Mouse (Mus musculus) adrenal gland, adult (tissue): ENCODE results near the gene Usp8.

Experiments
- DNase-seq, 2 experiments: peaks; one replicate each; pipeline ENCODE4 v3.0.0; 2022 to 2023; ENCODE audit warnings: low spot score in 1 of 2; ENCODE audit not compliant: inconsistent age in 2 of 2

Gene Usp8

GRCm38 (mm10) chr2:126735339-126736073 is 28.4 kb downstream of the Usp8 start:
- no peak for DNase-seq

DNA sequence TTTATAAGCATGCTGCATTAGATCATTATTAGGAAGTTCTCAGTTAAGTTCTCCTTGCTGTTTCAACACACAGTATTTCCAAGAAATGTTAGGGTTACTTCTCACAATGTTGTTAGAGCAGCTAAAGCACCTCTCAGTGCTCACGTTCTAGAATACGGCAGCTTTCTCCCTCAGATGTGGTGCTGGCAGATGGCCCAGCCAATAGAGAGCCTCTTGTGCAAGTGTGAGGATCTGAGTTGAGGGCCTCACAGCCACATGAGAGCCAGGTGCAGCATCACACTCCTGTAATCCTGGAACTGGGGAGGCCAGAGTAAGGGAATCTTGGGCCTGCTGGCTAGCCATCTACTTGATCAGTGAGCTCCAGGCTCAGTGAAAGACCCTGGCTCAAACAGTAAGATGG is 33.2 kb downstream of the Usp8 start:
- DNase-seq: no peak

GRCm38 (mm10) chr2:126743389-126743788 is 36.3 kb downstream of the Usp8 start:
- no peak for DNase-seq

DNA sequence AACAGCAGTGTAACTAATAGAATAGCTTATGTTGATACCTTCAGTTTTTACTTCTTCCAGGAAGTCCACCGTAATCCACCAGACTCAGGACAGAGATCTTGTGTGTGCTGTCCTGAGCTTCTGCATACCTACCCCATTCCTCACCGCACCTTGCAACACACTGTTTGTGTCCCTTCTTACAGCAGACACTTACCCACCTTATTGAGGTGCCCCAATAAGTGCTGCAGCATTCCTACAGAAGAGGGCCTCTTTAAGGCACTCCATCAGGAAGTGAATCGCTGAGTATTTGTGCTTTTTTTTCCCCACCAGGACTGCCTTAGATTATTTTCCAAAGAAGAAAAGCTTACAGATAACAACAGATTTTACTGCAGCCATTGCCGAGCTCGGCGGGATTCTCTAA is 48.5 kb downstream of the Usp8 start:
- no peak for DNase-seq

- no peak for DNase-seq
Observed at GRCm38 (mm10) chr2:126759351-126759750, 52.2 kb downstream of the Usp8 start.

GRCm38 (mm10) chr2:126765867-126766582 is 58.9 kb downstream of the Usp8 start:
- no peak for DNase-seq

GRCm38 (mm10) chr2:126767599-126767998 is 60.5 kb downstream of the Usp8 start:
- no peak for DNase-seq

DNA sequence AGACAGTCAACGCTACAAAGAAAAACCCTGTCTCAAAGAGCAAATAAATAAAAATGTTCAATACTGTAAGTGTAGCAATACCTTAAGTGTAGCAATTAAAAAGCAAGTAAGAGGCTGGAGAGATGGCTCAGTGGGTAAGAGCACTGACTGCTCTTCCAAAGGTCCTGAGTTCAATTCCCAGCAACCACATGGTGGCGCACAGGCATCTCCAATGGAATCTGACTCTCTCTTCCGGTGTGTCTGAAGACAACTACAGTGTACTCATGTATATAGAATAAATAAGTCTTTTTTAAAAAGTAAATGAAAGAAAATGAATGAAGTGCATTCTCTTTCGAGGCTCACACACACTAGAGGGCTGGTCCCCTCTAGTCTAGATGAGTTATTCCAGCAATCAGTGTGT is 61.1 kb downstream of the Usp8 start:
- no peak for DNase-seq

- peak; percentile 19 to 38 for DNase-seq
Observed at GRCm38 (mm10) chr2:126769431-126770181, 62.5 kb downstream of the Usp8 start.

GRCm38 (mm10) chr2:126772217-126772616 is 65.1 kb downstream of the Usp8 start:
- no peak for DNase-seq

DNA sequence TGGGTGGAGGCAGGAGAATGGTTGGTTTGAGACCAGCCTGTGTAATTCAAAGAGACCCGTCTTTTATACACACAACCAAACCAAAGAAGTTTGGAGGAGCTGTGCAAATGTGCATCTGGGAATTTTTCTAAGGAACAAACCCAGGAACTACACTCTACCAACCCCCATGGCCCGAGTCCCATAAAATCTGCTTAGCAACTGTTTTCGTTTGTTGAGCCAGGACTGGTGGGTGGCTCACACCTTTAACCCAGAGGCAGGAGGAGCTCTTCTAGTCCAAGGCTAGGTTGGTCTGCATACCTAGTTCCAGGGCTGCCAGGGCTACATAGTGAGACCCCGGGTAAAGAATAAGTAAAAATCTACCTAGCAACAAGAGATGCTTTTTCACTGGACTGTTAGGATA is 68.8 kb downstream of the Usp8 start:
- DNase-seq: no peak

GRCm38 (mm10) chr2:126776416-126776815 is 69.3 kb downstream of the Usp8 start:
- DNase-seq: no peak

GRCm38 (mm10) chr2:126778806-126779205 is 71.7 kb downstream of the Usp8 start:
- peak; percentile 13 to 65 for DNase-seq

- DNase-seq: no peak
Observed at GRCm38 (mm10) chr2:126780286-126780685, 73.2 kb downstream of the Usp8 start.

GRCm38 (mm10) chr2:126781478-126781877 is 74.3 kb downstream of the Usp8 start:
- no peak for DNase-seq

- peak; percentile 50 to 82 for DNase-seq
Observed at GRCm38 (mm10) chr2:126782433-126782832, 75.3 kb downstream of the Usp8 start.

GRCm38 (mm10) chr2:126783370-126783769 is 76.2 kb downstream of the Usp8 start, which contains the start of gene Usp50:
TSS of gene Usp50 (minus strand) at chr2:126783470.
- DNase-seq: no peak

- DNase-seq: no peak
Observed at GRCm38 (mm10) chr2:126787721-126788342, 80.7 kb downstream of the Usp8 start.

GRCm38 (mm10) chr2:126792611-126793010 is 85.5 kb downstream of the Usp8 start:
- no peak for DNase-seq

GRCm38 (mm10) chr2:126795708-126796107 is 88.6 kb downstream of the Usp8 start:
- DNase-seq: no peak

- DNase-seq: no peak
Observed at GRCm38 (mm10) chr2:126798455-126798854, 91.3 kb downstream of the Usp8 start.
